Mouse (Mus musculus): ENCODE measurements around the gene Olfr695. TPM values are rescaled to one million over a fixed set of nuclear protein-coding genes. Genes with fewer than 3 reads are reported as not detected.
"Not testable (repeated sequence)": the region's sequence is repeated elsewhere in the genome, so short reads cannot be mapped to it uniquely, and the experiment has no call there.

The Olfr695 gene
- polyA plus RNA-seq (2012; rRNA removed): not detected in 2 replicates

- H3K27ac ChIP-seq (ENCODE audit: insufficient read depth, low read length): no peak within 1 kb of the TSS
- TF ChIP-seq POLR2A (IDR thresholded peaks at IDR 0.05; ENCODE audit: extremely low read depth, insufficient read depth, low read length) (no peak), CTCF (IDR thresholded peaks at IDR 0.05; ENCODE audit: extremely low read depth, insufficient read depth, low read length) (no peak)
- H3K4me1 ChIP-seq (ENCODE audit: control insufficient read depth, insufficient read depth, low read length): no peaks in the 10 kb centered on the region
- H3K4me3 ChIP-seq (ENCODE audit: insufficient read depth, low read length): no peak within 1 kb of the TSS
These were observed at the start of gene Olfr695 for GRCm38 (mm10) chr7:106716296-106716695. Olfr695 (minus strand) TSS chr7:106716396.

GRCm38 (mm10) chr7:106761008-106761407 lies 44.8 kb upstream of the Olfr695 start:
- not testable (repeated sequence) for H3K4me3 ChIP-seq (ENCODE audit: insufficient read depth, low read length)

GRCm38 (mm10) chr7:106758800-106759199 lies 42.6 kb upstream of the Olfr695 start:
- TF ChIP-seq POLR2A (IDR thresholded peaks at IDR 0.05; ENCODE audit: extremely low read depth, insufficient read depth, low read length): no peak
- no peak for TF ChIP-seq CTCF (IDR thresholded peaks at IDR 0.05; ENCODE audit: extremely low read depth, insufficient read depth, low read length)
- H3K4me1 ChIP-seq (ENCODE audit: control insufficient read depth, insufficient read depth, low read length): no peaks in the 10 kb centered on the region
- no peak overlapping the region for H3K27ac ChIP-seq (ENCODE audit: insufficient read depth, low read length)
- H3K4me3 ChIP-seq (ENCODE audit: insufficient read depth, low read length): no peak overlapping the region

More at GRCm38 (mm10) chr7:106761008-106761407, 44.8 kb upstream of the Olfr695 start:
- not testable (repeated sequence) for H3K27ac ChIP-seq (ENCODE audit: insufficient read depth, low read length); H3K4me1 ChIP-seq (ENCODE audit: control insufficient read depth, insufficient read depth, low read length)

GRCm38 (mm10) chr7:106755297-106755696 lies 39.1 kb upstream of the Olfr695 start, which contains the start of gene Olfr698:
Olfr698 (minus strand) TSS chr7:106755397.
- H3K4me1 ChIP-seq (ENCODE audit: control insufficient read depth, insufficient read depth, low read length): no peaks in the 10 kb centered on the region
- no peak within 1 kb of the TSS for H3K27ac ChIP-seq (ENCODE audit: insufficient read depth, low read length)
- TF ChIP-seq POLR2A (IDR thresholded peaks at IDR 0.05; ENCODE audit: extremely low read depth, insufficient read depth, low read length): no peak
- TF ChIP-seq CTCF (IDR thresholded peaks at IDR 0.05; ENCODE audit: extremely low read depth, insufficient read depth, low read length): no peak
- no peak within 1 kb of the TSS for H3K4me3 ChIP-seq (ENCODE audit: insufficient read depth, low read length)

GRCm38 (mm10) chr7:106745811-106746210 lies 29.6 kb upstream of the Olfr695 start:
- Histone ChIP-seq H3K27ac (ENCODE audit: insufficient read depth, low read length) (no peak overlapping the region), H3K4me1 (ENCODE audit: control insufficient read depth, insufficient read depth, low read length) (no peaks in the 10 kb centered on the region), H3K4me3 (ENCODE audit: insufficient read depth, low read length) (no peak overlapping the region)
- TF ChIP-seq CTCF (IDR thresholded peaks at IDR 0.05; ENCODE audit: extremely low read depth, insufficient read depth, low read length) (no peak), POLR2A (IDR thresholded peaks at IDR 0.05; ENCODE audit: extremely low read depth, insufficient read depth, low read length) (no peak)

- Histone ChIP-seq H3K4me1 (ENCODE audit: control insufficient read depth, insufficient read depth, low read length) (no peaks in the 10 kb centered on the region), H3K27ac (ENCODE audit: insufficient read depth, low read length) (no peak within 1 kb of the TSS), H3K4me3 (ENCODE audit: insufficient read depth, low read length) (no peak within 1 kb of the TSS)
- TF ChIP-seq CTCF (IDR thresholded peaks at IDR 0.05; ENCODE audit: extremely low read depth, insufficient read depth, low read length): no peak
- no peak for TF ChIP-seq POLR2A (IDR thresholded peaks at IDR 0.05; ENCODE audit: extremely low read depth, insufficient read depth, low read length)
These were observed 26.1 kb upstream of the Olfr695 start, which contains the start of gene Olfr697 for GRCm38 (mm10) chr7:106742343-106742742. Olfr697 (minus strand) TSS chr7:106742443.

GRCm38 (mm10) chr7:106737028-106737427 lies 20.8 kb upstream of the Olfr695 start:
- Histone ChIP-seq H3K4me3 (ENCODE audit: insufficient read depth, low read length) (no peak overlapping the region), H3K4me1 (ENCODE audit: control insufficient read depth, insufficient read depth, low read length) (no peaks in the 10 kb centered on the region), H3K27ac (ENCODE audit: insufficient read depth, low read length) (no peak overlapping the region)
- TF ChIP-seq POLR2A (IDR thresholded peaks at IDR 0.05; ENCODE audit: extremely low read depth, insufficient read depth, low read length) (no peak), CTCF (IDR thresholded peaks at IDR 0.05; ENCODE audit: extremely low read depth, insufficient read depth, low read length) (no peak)

- no peak overlapping the region for H3K4me3 ChIP-seq (ENCODE audit: insufficient read depth, low read length)
- no peak overlapping the region for H3K27ac ChIP-seq (ENCODE audit: insufficient read depth, low read length)
- H3K4me1 ChIP-seq (ENCODE audit: control insufficient read depth, insufficient read depth, low read length): no peaks in the 10 kb centered on the region
- TF ChIP-seq POLR2A (IDR thresholded peaks at IDR 0.05; ENCODE audit: extremely low read depth, insufficient read depth, low read length) (no peak), CTCF (IDR thresholded peaks at IDR 0.05; ENCODE audit: extremely low read depth, insufficient read depth, low read length) (no peak)
These were observed 17.5 kb upstream of the Olfr695 start for GRCm38 (mm10) chr7:106733717-106734116.

GRCm38 (mm10) chr7:106725654-106726053 lies 9.5 kb upstream of the Olfr695 start:
- not testable (repeated sequence) for H3K4me1 ChIP-seq (ENCODE audit: control insufficient read depth, insufficient read depth, low read length)

GRCm38 (mm10) chr7:106711463-106711862 lies 4.7 kb downstream of the Olfr695 start:
- Histone ChIP-seq H3K4me3 (ENCODE audit: insufficient read depth, low read length) (no peak overlapping the region), H3K4me1 (ENCODE audit: control insufficient read depth, insufficient read depth, low read length) (no peaks in the 10 kb centered on the region), H3K27ac (ENCODE audit: insufficient read depth, low read length) (no peak overlapping the region)
- TF ChIP-seq CTCF (IDR thresholded peaks at IDR 0.05; ENCODE audit: extremely low read depth, insufficient read depth, low read length): no peak
- TF ChIP-seq POLR2A (IDR thresholded peaks at IDR 0.05; ENCODE audit: extremely low read depth, insufficient read depth, low read length): no peak

More at GRCm38 (mm10) chr7:106725654-106726053, 9.5 kb upstream of the Olfr695 start:
- H3K27ac ChIP-seq (ENCODE audit: insufficient read depth, low read length); H3K4me3 ChIP-seq (ENCODE audit: insufficient read depth, low read length): not testable (repeated sequence)

- not testable (repeated sequence) for H3K4me1 ChIP-seq (ENCODE audit: control insufficient read depth, insufficient read depth, low read length); H3K4me3 ChIP-seq (ENCODE audit: insufficient read depth, low read length); H3K27ac ChIP-seq (ENCODE audit: insufficient read depth, low read length)
These were observed 8.5 kb downstream of the Olfr695 start for GRCm38 (mm10) chr7:106707705-106708104.
